Mouse (Mus musculus) hindbrain, embryonic 11.5 days (tissue): ENCODE measurements at regions not wholly inside any gene's neighbourhood (a gene's known extent, or its start where the extent isn't known, plus 50 kb on each side); places are given as distances from the start of the nearest gene placed in this dataset.

Experiments
- ATAC-seq: fragments of 200-750 bp; cut with Nextera tagmentation; 2 replicates; pipeline ENCODE4 v1.8.0; 2017; ENCODE audit warnings: mild to moderate bottlenecking, moderate TSS enrichment, moderate library complexity; ENCODE audit not compliant: low FRiP score
- DNase-seq: peaks from one replicate; pipeline ENCODE4 v3.0.0-alpha.2; 2015; ENCODE audit warnings: low spot score
- H3K27ac ChIP-seq: fragments of 300-500 bp; sonication (generic); 2 replicates; pipeline ENCODE4 v1.5.1; 2014; ENCODE audit warnings: mild to moderate bottlenecking, low read depth, low read length
- H3K27me3 ChIP-seq: fragments of 300-500 bp; sonication (generic); 2 replicates; pipeline ENCODE4 v1.6.1; 2014; ENCODE audit warnings: mild to moderate bottlenecking, low read length, moderate library complexity, mixed read lengths; ENCODE audit not compliant: control insufficient read depth, insufficient read depth
- H3K36me3 ChIP-seq: fragments of 300-500 bp; sonication (generic); 2 replicates; pipeline ENCODE4 v1.6.1; 2014; ENCODE audit warnings: mild to moderate bottlenecking, low read length, moderate library complexity, mixed read lengths; ENCODE audit not compliant: control insufficient read depth, insufficient read depth
- H3K4me1 ChIP-seq: fragments of 300-500 bp; sonication (generic); replicated peaks from 2 replicates; pipeline ENCODE4 v1.6.1; 2014; ENCODE audit warnings: low read length, mixed read lengths; ENCODE audit not compliant: control insufficient read depth, insufficient read depth
- H3K4me2 ChIP-seq: fragments of 300-500 bp; sonication (generic); replicated peaks from 2 replicates; pipeline ENCODE4 v1.6.1; 2014; ENCODE audit warnings: mild to moderate bottlenecking, low read depth, low read length
- H3K4me3 ChIP-seq: fragments of 300-500 bp; sonication (generic); 2 replicates; pipeline ENCODE4 v1.5.1; 2014; ENCODE audit warnings: low read depth, low read length
- H3K9ac ChIP-seq: fragments of 300-500 bp; sonication (generic); 2 replicates; pipeline ENCODE4 v1.6.1; 2014; ENCODE audit warnings: low read depth, low read length
- H3K9me3 ChIP-seq: fragments of 300-500 bp; sonication (generic); 2 replicates; pipeline ENCODE4 v1.6.1; 2016; ENCODE audit warnings: low read length; ENCODE audit not compliant: control insufficient read depth
- WGBS: fragments of 180-500 bp; shearing (Covaris S2); extraction: QIAGEN DNeasy Blood & Tissue Kit; methylation state at CpG from one replicate; pipeline ENCODE4 v1.1.7; 2014; 5-methylcytosine and 5-hydroxymethylcytosine counted together

GRCm38 (mm10) chr2:148290326-148290725, 104.8 kb upstream of the Sstr4 start:
- H3K4me3 ChIP-seq, result no peak overlapping the region
- no peak for DNase-seq
- H3K27me3 ChIP-seq, result no peaks in the 10 kb centered on the region
- no peak overlapping the region for H3K27ac ChIP-seq
- no peaks in the 10 kb centered on the region for H3K36me3 ChIP-seq
- no peak for ATAC-seq
- no peaks in the 10 kb centered on the region for H3K9me3 ChIP-seq
- 71% methylated on average over 3 of the region's 3 CpGs for WGBS
- H3K4me1 ChIP-seq, result no peaks in the 10 kb centered on the region
- no peak overlapping the region for H3K4me2 ChIP-seq
- H3K9ac ChIP-seq, result no peak overlapping the region

GRCm38 (mm10) chr2:148292442-148292841, 102.7 kb upstream of the Sstr4 start:
- H3K9me3 ChIP-seq, result no peaks in the 10 kb centered on the region
- ATAC-seq, result no peak
- DNase-seq, result no peak
- H3K9ac ChIP-seq, result no peak overlapping the region
- no peak overlapping the region for H3K27ac ChIP-seq
- WGBS, result 88% methylated on average over 5 of the region's 5 CpGs
- H3K4me1 ChIP-seq, result no peaks in the 10 kb centered on the region
- H3K4me2 ChIP-seq, result no peak overlapping the region
- no peaks in the 10 kb centered on the region for H3K27me3 ChIP-seq
- H3K36me3 ChIP-seq, result no peaks in the 10 kb centered on the region
- H3K4me3 ChIP-seq, result no peak overlapping the region

- Histone ChIP-seq H3K4me1 (no peaks in the 10 kb centered on the region), H3K4me3 (no peak overlapping the region), H3K4me2 (no peak overlapping the region), H3K27ac (no peak overlapping the region), H3K9ac (no peak overlapping the region), H3K36me3 (no peaks in the 10 kb centered on the region), H3K9me3 (no peaks in the 10 kb centered on the region), H3K27me3 (no peaks in the 10 kb centered on the region)
- WGBS, result 67% methylated on average over 2 of the region's 2 CpGs
- ATAC-seq (peak; percentile 61; the same call in 1 of the 2 replicates), DNase-seq (peak; percentile 8)
These were observed 102.2 kb upstream of the Sstr4 start for GRCm38 (mm10) chr2:148292895-148293294.

- Histone ChIP-seq H3K4me2 (no peak overlapping the region), H3K4me3 (no peak overlapping the region), H3K9ac (no peak overlapping the region), H3K4me1 (no peaks in the 10 kb centered on the region), H3K27ac (no peak overlapping the region), H3K27me3 (no peaks in the 10 kb centered on the region), H3K9me3 (no peaks in the 10 kb centered on the region), H3K36me3 (no peaks in the 10 kb centered on the region)
- WGBS, result 70% methylated on average over 2 of the region's 2 CpGs
- no peak for DNase-seq
- no peak for ATAC-seq
These were observed 94.3 kb upstream of the Sstr4 start for GRCm38 (mm10) chr2:148300879-148301278.

DNA sequence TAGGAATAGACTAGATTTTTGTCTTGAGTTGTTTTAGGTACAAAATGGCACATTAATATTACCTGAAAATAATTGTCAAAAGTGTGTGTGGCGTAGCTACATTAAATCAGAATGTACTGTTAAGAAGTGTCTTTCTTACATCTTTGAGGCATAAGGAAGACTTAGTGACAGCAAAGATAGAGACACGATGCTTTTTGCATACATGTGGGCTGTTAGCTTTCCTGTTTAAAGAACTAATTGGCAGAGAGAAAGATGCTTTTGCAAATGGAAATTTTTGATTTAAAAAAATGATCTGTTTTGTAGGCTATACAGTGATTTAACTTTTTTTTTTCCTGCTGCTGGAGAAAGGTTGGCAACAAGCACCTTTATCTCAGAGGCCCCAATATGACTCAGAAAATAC, 82.9 kb upstream of the Sstr4 start:
- DNase-seq (no peak), ATAC-seq (no peak)
- H3K4me2 ChIP-seq, result no peak overlapping the region
- no peak overlapping the region for H3K4me3 ChIP-seq
- no peaks in the 10 kb centered on the region for H3K4me1 ChIP-seq
- no peaks in the 10 kb centered on the region for H3K36me3 ChIP-seq
- no peak overlapping the region for H3K9ac ChIP-seq
- H3K9me3 ChIP-seq, result no peaks in the 10 kb centered on the region
- no peak overlapping the region for H3K27ac ChIP-seq
- WGBS, result 87% methylated on average over 2 of the region's 2 CpGs
- no peaks in the 10 kb centered on the region for H3K27me3 ChIP-seq

DNA sequence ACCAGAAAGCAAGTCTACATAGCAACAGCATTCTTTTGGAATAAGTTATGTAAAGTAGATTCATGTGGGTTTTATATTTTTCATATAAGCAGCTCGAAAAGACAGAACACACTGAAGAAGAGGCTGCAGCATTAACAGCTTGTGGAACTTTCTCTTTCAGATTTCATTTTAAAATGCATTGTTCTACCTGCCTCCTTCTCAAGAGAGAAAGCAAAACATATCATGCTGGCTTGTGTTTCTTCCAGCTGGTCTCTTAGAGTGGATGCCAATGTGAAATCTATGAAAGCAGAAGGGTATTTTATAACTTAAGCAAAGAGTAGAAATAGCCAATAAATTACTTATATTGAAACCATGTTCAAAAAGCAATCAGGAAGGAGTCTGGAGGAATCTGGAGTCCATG, 74.2 kb upstream of the Sstr4 start:
- H3K4me1 ChIP-seq, result no peaks in the 10 kb centered on the region
- DNase-seq (no peak), ATAC-seq (no peak)
- no peak overlapping the region for H3K9ac ChIP-seq
- H3K27me3 ChIP-seq, result no peaks in the 10 kb centered on the region
- H3K4me3 ChIP-seq, result no peak overlapping the region
- no peak overlapping the region for H3K4me2 ChIP-seq
- 92% methylated on average over 1 of the region's 1 CpGs for WGBS
- no peak overlapping the region for H3K27ac ChIP-seq
- H3K9me3 ChIP-seq, result no peaks in the 10 kb centered on the region
- no peaks in the 10 kb centered on the region for H3K36me3 ChIP-seq

DNA sequence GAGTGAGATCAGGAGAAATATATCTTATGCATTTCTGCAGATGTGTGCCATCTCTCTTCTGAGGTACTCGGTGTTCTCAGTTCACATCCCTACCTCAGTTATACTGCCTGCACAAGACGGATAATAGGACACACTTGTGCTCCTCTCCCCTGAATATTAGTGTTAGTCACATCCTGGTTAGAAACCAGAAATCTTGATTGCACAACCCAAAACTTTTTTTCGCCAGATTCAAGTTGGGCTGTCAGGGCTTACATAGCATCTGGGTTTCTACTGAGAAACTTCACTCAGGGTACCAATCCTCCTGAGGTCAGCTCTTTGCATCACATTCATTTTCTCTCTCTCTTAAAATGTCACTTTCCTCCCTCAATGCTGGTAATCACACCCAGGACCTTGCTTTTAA, 69.8 kb upstream of the Sstr4 start:
- ATAC-seq, result no peak
- no peak overlapping the region for H3K4me3 ChIP-seq
- WGBS, result 81% methylated on average over 3 of the region's 3 CpGs
- no peak for DNase-seq
- no peak overlapping the region for H3K4me2 ChIP-seq
- no peaks in the 10 kb centered on the region for H3K36me3 ChIP-seq
- H3K9ac ChIP-seq, result no peak overlapping the region
- no peaks in the 10 kb centered on the region for H3K27me3 ChIP-seq
- no peaks in the 10 kb centered on the region for H3K4me1 ChIP-seq
- H3K9me3 ChIP-seq, result no peaks in the 10 kb centered on the region
- no peak overlapping the region for H3K27ac ChIP-seq

DNA sequence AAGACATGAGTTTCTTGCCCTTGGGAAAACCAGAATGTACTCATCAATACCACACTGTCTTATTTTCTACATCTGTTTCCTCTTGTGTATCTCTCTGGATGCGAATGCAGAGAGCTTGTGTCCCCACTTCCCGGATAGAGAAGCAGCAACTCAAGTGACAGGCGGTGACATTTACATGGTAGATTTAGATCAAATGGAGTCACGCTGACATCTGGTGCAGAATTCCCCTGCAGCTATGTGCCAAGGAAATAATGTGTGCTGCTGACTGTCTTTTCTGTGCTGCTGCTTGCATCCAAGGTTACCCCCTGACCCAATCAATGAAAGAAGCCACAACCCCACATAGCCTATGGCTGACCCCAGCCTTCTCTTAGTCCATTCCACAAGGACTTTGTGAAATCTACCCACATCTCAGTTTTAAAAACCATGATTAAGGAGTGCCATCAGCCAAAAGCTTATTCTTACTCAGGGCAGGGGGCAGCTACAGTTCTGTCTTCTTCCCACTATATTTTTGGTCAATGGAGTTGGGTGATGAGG, 69.2 kb upstream of the Sstr4 start:
- H3K4me1 ChIP-seq, result no peaks in the 10 kb centered on the region
- no peaks in the 10 kb centered on the region for H3K9me3 ChIP-seq
- peak; percentile 10 for DNase-seq
- H3K9ac ChIP-seq, result no peak overlapping the region
- no peak overlapping the region for H3K4me2 ChIP-seq
- no peak overlapping the region for H3K27ac ChIP-seq
- WGBS, result 49% methylated on average over 4 of the region's 4 CpGs
- no peak overlapping the region for H3K4me3 ChIP-seq
- no peaks in the 10 kb centered on the region for H3K27me3 ChIP-seq
- no peaks in the 10 kb centered on the region for H3K36me3 ChIP-seq
- ATAC-seq, result peak; percentile 56; the same call in 1 of the 2 replicates

- 0 out of 2 replicates have a peak, but pooled peaks have one; percentile 63 for ATAC-seq
- Histone ChIP-seq H3K4me1 (no peaks in the 10 kb centered on the region), H3K9ac (no peak overlapping the region), H3K4me2 (no peak overlapping the region), H3K9me3 (no peaks in the 10 kb centered on the region), H3K27me3 (no peaks in the 10 kb centered on the region), H3K27ac (no peak overlapping the region), H3K36me3 (no peaks in the 10 kb centered on the region), H3K4me3 (no peak overlapping the region)
- DNase-seq, result peak; percentile 8
- WGBS, result 66% methylated on average over 2 of the region's 2 CpGs
These were observed 68.7 kb upstream of the Sstr4 start for GRCm38 (mm10) chr2:148326414-148326813.
